Mouse (Mus musculus): ENCODE measurements around the gene Mospd3. TPM values are rescaled to one million over a fixed set of nuclear protein-coding genes. Genes with fewer than 3 reads are reported as not detected.

The Mospd3 gene
- polyA plus RNA-seq, 1 experiment: 20.3 TPM

GRCm38 (mm10) chr5:137568223-137568798, 32.5 kb downstream of the Mospd3 start:
- Histone ChIP-seq H3K4me1 (ENCODE audit: control insufficient read depth, insufficient read depth, low read length) (no peaks in the 10 kb centered on the region), H3K9me3 (replicated peaks; ENCODE audit: control insufficient read depth, insufficient read depth, low read length, poor library complexity, severe bottlenecking) (no peaks in the 10 kb centered on the region), H3K9ac (ENCODE audit: low read depth, poor library complexity, severe bottlenecking) (no peak overlapping the region), H3K27me3 (ENCODE audit: control insufficient read depth, insufficient read depth, low read length, poor library complexity, severe bottlenecking) (no peaks in the 10 kb centered on the region), H3K36me3 (ENCODE audit: control insufficient read depth, insufficient read depth, low read length, poor library complexity, severe bottlenecking) (no peaks in the 10 kb centered on the region), H3K27ac (ENCODE audit: insufficient read depth, low read length) (no peak overlapping the region), H3K4me3 (ENCODE audit: low read depth, low read length) (no peak overlapping the region)
- TF ChIP-seq CTCF (IDR thresholded peaks at IDR 0.05; ENCODE audit: low read depth, low read length): no peak
- TF ChIP-seq EP300 (IDR thresholded peaks at IDR 0.05; ENCODE audit: insufficient read depth, low read depth, low read length): no peak
- no peak for TF ChIP-seq POLR2A (IDR thresholded peaks at IDR 0.05; ENCODE audit: insufficient read depth, low read length)

DNA sequence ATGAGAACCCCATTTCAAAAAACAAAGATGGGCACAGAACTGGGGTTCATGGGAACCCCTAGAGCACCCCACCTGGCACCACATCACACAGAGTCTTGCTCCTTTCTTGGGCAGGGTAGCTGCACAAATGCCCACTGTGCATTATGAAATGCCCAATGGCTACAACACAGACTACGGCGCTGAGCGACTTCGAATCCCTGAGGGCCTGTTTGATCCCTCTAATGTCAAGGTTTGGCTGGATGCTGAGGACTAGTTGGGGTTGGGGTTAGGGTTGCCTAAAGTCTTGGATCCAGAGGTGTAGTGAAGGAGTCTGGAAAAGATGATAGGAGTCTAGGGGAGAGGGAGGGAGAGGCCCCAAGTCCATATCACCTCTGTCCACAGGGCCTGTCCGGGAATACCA, 34.4 kb downstream of the Mospd3 start:
- H3K27ac ChIP-seq (ENCODE audit: insufficient read depth, low read length): no peak overlapping the region
- no peaks in the 10 kb centered on the region for H3K27me3 ChIP-seq (ENCODE audit: control insufficient read depth, insufficient read depth, low read length, poor library complexity, severe bottlenecking)
- H3K4me1 ChIP-seq (ENCODE audit: control insufficient read depth, insufficient read depth, low read length): peaks cover 4% of the 10 kb centered on the region
- TF ChIP-seq EP300 (IDR thresholded peaks at IDR 0.05; ENCODE audit: insufficient read depth, low read depth, low read length) (no peak), CTCF (IDR thresholded peaks at IDR 0.05; ENCODE audit: low read depth, low read length) (no peak), POLR2A (IDR thresholded peaks at IDR 0.05; ENCODE audit: insufficient read depth, low read length) (no peak)
- H3K9me3 ChIP-seq (replicated peaks; ENCODE audit: control insufficient read depth, insufficient read depth, low read length, poor library complexity, severe bottlenecking): no peaks in the 10 kb centered on the region
- H3K9ac ChIP-seq (ENCODE audit: low read depth, poor library complexity, severe bottlenecking): no peak overlapping the region
- no peak overlapping the region for H3K4me3 ChIP-seq (ENCODE audit: low read depth, low read length)
- no peaks in the 10 kb centered on the region for H3K36me3 ChIP-seq (ENCODE audit: control insufficient read depth, insufficient read depth, low read length, poor library complexity, severe bottlenecking)

- no peak for TF ChIP-seq EP300 (IDR thresholded peaks at IDR 0.05; ENCODE audit: insufficient read depth, low read depth, low read length)
- TF ChIP-seq POLR2A (IDR thresholded peaks at IDR 0.05; ENCODE audit: insufficient read depth, low read length): no peak
- TF ChIP-seq CTCF (IDR thresholded peaks at IDR 0.05; ENCODE audit: low read depth, low read length): no peak
- peaks cover 4% of the 10 kb centered on the region for H3K4me1 ChIP-seq (ENCODE audit: control insufficient read depth, insufficient read depth, low read length)
- no peak overlapping the region for H3K27ac ChIP-seq (ENCODE audit: insufficient read depth, low read length)
- H3K27me3 ChIP-seq (ENCODE audit: control insufficient read depth, insufficient read depth, low read length, poor library complexity, severe bottlenecking): no peaks in the 10 kb centered on the region
- no peaks in the 10 kb centered on the region for H3K36me3 ChIP-seq (ENCODE audit: control insufficient read depth, insufficient read depth, low read length, poor library complexity, severe bottlenecking)
- H3K4me3 ChIP-seq (ENCODE audit: low read depth, low read length): no peak overlapping the region
- H3K9me3 ChIP-seq (replicated peaks; ENCODE audit: control insufficient read depth, insufficient read depth, low read length, poor library complexity, severe bottlenecking): no peaks in the 10 kb centered on the region
- no peak overlapping the region for H3K9ac ChIP-seq (ENCODE audit: low read depth, poor library complexity, severe bottlenecking)
These were observed 35.1 kb downstream of the Mospd3 start for GRCm38 (mm10) chr5:137565744-137566143.

DNA sequence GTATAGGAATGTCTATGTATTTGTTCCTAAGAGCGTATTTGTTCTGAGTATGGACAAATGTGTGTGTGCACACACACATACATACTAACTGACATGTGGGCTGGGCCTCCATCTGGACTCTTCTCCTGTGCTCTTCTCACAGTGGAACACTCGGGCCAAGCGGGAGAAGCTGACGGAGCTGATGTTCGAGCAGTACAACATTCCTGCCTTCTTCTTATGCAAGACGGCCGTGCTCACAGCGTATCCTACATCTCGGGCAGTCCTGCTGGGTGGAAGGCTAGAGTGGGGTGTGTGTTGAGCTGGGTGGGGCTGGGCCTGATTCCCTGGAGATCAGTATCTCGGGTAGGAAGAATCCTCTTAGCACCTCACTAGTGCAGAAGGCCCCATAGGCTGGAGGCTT, 37.9 kb downstream of the Mospd3 start:
- Histone ChIP-seq H3K4me1 (ENCODE audit: control insufficient read depth, insufficient read depth, low read length) (peaks cover 4% of the 10 kb centered on the region), H3K27me3 (ENCODE audit: control insufficient read depth, insufficient read depth, low read length, poor library complexity, severe bottlenecking) (no peaks in the 10 kb centered on the region), H3K27ac (ENCODE audit: insufficient read depth, low read length) (no peak overlapping the region), H3K36me3 (ENCODE audit: control insufficient read depth, insufficient read depth, low read length, poor library complexity, severe bottlenecking) (no peaks in the 10 kb centered on the region), H3K4me3 (ENCODE audit: low read depth, low read length) (no peak overlapping the region), H3K9me3 (replicated peaks; ENCODE audit: control insufficient read depth, insufficient read depth, low read length, poor library complexity, severe bottlenecking) (no peaks in the 10 kb centered on the region), H3K9ac (ENCODE audit: low read depth, poor library complexity, severe bottlenecking) (no peak overlapping the region)
- TF ChIP-seq EP300 (IDR thresholded peaks at IDR 0.05; ENCODE audit: insufficient read depth, low read depth, low read length): no peak
- no peak for TF ChIP-seq POLR2A (IDR thresholded peaks at IDR 0.05; ENCODE audit: insufficient read depth, low read length)
- TF ChIP-seq CTCF (IDR thresholded peaks at IDR 0.05; ENCODE audit: low read depth, low read length): no peak

GRCm38 (mm10) chr5:137561556-137561955, 39.3 kb downstream of the Mospd3 start:
- H3K27me3 ChIP-seq (ENCODE audit: control insufficient read depth, insufficient read depth, low read length, poor library complexity, severe bottlenecking): no peaks in the 10 kb centered on the region
- TF ChIP-seq EP300 (IDR thresholded peaks at IDR 0.05; ENCODE audit: insufficient read depth, low read depth, low read length) (no peak), POLR2A (IDR thresholded peaks at IDR 0.05; ENCODE audit: insufficient read depth, low read length) (no peak), CTCF (IDR thresholded peaks at IDR 0.05; ENCODE audit: low read depth, low read length) (no peak)
- H3K27ac ChIP-seq (ENCODE audit: insufficient read depth, low read length): no peak overlapping the region
- no peak overlapping the region for H3K4me3 ChIP-seq (ENCODE audit: low read depth, low read length)
- peaks cover 4% of the 10 kb centered on the region for H3K4me1 ChIP-seq (ENCODE audit: control insufficient read depth, insufficient read depth, low read length)
- no peaks in the 10 kb centered on the region for H3K36me3 ChIP-seq (ENCODE audit: control insufficient read depth, insufficient read depth, low read length, poor library complexity, severe bottlenecking)
- H3K9me3 ChIP-seq (replicated peaks; ENCODE audit: control insufficient read depth, insufficient read depth, low read length, poor library complexity, severe bottlenecking): no peaks in the 10 kb centered on the region
- no peak overlapping the region for H3K9ac ChIP-seq (ENCODE audit: low read depth, poor library complexity, severe bottlenecking)

GRCm38 (mm10) chr5:137553898-137554297, 47.0 kb downstream of the Mospd3 start:
- H3K36me3 ChIP-seq (ENCODE audit: control insufficient read depth, insufficient read depth, low read length, poor library complexity, severe bottlenecking): no peaks in the 10 kb centered on the region
- H3K9ac ChIP-seq (ENCODE audit: low read depth, poor library complexity, severe bottlenecking): no peak overlapping the region
- no peak overlapping the region for H3K4me3 ChIP-seq (ENCODE audit: low read depth, low read length)
- no peaks in the 10 kb centered on the region for H3K27me3 ChIP-seq (ENCODE audit: control insufficient read depth, insufficient read depth, low read length, poor library complexity, severe bottlenecking)
- H3K27ac ChIP-seq (ENCODE audit: insufficient read depth, low read length): no peak overlapping the region
- no peaks in the 10 kb centered on the region for H3K9me3 ChIP-seq (replicated peaks; ENCODE audit: control insufficient read depth, insufficient read depth, low read length, poor library complexity, severe bottlenecking)
- H3K4me1 ChIP-seq (ENCODE audit: control insufficient read depth, insufficient read depth, low read length): no peaks in the 10 kb centered on the region
- TF ChIP-seq POLR2A (IDR thresholded peaks at IDR 0.05; ENCODE audit: insufficient read depth, low read length) (no peak), CTCF (IDR thresholded peaks at IDR 0.05; ENCODE audit: low read depth, low read length) (no peak)
